Mouse (Mus musculus) ES-E14 (cell line): ENCODE measurements around the gene Insm2. TPM values are rescaled to one million over a fixed set of nuclear protein-coding genes. Genes with fewer than 3 reads are reported as not detected.

Source experiments
- DNase-seq: peaks from one replicate; pipeline ENCODE4 v3.0.0-alpha.2; 2013; ENCODE audit warnings: low read depth, low spot score
- H3K27ac ChIP-seq: 2 replicates; pipeline ENCODE4 v1.5.1; 2012; ENCODE audit warnings: low read depth, mild to moderate bottlenecking, low read length, moderate library complexity, mixed read lengths; ENCODE audit not compliant: poor library complexity, insufficient read depth, severe bottlenecking
- H3K36me3 ChIP-seq: 2 replicates; pipeline ENCODE4 v1.6.1; 2012; ENCODE audit warnings: mild to moderate bottlenecking, low read length, moderate library complexity, mixed read lengths; ENCODE audit not compliant: control insufficient read depth, poor library complexity, insufficient read depth, severe bottlenecking
- H3K4me1 ChIP-seq, 2 experiments: fragments of 150-350 bp in 1 of 2; sonication (generic) in 1 of 2; 2 replicates each; pipeline ENCODE4 v1.6.1; 2012; ENCODE audit warnings: low read length in 2 of 2, mild to moderate bottlenecking in 1 of 2, mixed read lengths in 1 of 2; ENCODE audit not compliant: control insufficient read depth in 2 of 2, insufficient read depth in 2 of 2, poor library complexity in 1 of 2
- H3K4me3 ChIP-seq, 2 experiments: fragments of 150-350 bp in 1 of 2; sonication (generic) in 1 of 2; 2 replicates each; pipeline ENCODE4 v1.5.1; 2012; ENCODE audit warnings: low read length in 2 of 2, low read depth in 1 of 2, mild to moderate bottlenecking in 1 of 2, mixed read lengths in 1 of 2; ENCODE audit not compliant: insufficient read depth in 1 of 2, poor library complexity in 1 of 2, severe bottlenecking in 1 of 2
- H3K9ac ChIP-seq: 2 replicates; pipeline ENCODE4 v1.6.1; 2012; ENCODE audit warnings: low read depth, mild to moderate bottlenecking, low read length, mixed read lengths; ENCODE audit not compliant: poor library complexity, insufficient read depth, severe bottlenecking
- H3K9me3 ChIP-seq: fragments of 150-350 bp; sonication (generic); 2 replicates; pipeline ENCODE4 v1.6.1; 2012; ENCODE audit warnings: low read depth, mild to moderate bottlenecking, low read length; ENCODE audit not compliant: control insufficient read depth, insufficient read depth
- CHD2 ChIP-seq: IDR thresholded peaks from 2 replicates; pipeline ENCODE4 v1.6.1; 2014; ENCODE audit warnings: mild to moderate bottlenecking, low read depth, low read length, inconsistent platforms
- HCFC1 ChIP-seq: IDR thresholded peaks from 2 replicates; pipeline ENCODE4 v1.6.1; 2012; ENCODE audit warnings: low read length, inconsistent platforms, borderline replicate concordance; ENCODE audit not compliant: insufficient read depth
- MAFK ChIP-seq: IDR thresholded peaks from 2 replicates; pipeline ENCODE4 v1.6.1; 2014; ENCODE audit warnings: mild to moderate bottlenecking, low read depth, low read length, inconsistent platforms; ENCODE audit not compliant: insufficient read depth
- ZC3H11A ChIP-seq: IDR thresholded peaks from 2 replicates; pipeline ENCODE4 v1.6.1; 2012; ENCODE audit warnings: low read depth, mild to moderate bottlenecking, inconsistent platforms, low read length, borderline replicate concordance
- ZNF384 ChIP-seq: IDR thresholded peaks from 2 replicates; pipeline ENCODE4 v1.6.1; 2012; ENCODE audit warnings: low read depth, low read length, inconsistent platforms
- in situ Hi-C, 2 experiments: fragments of 600-800 bp; cut with MboI; formaldehyde crosslinking; loops; one replicate each; pipeline ENCODE4 v1.15.1; 2025; ENCODE audit warnings: low sequenced_read_pairs in 2 of 2, inconsistent platforms in 1 of 2; ENCODE audit not compliant: unreplicated experiment in 2 of 2
- total RNA-seq: library from RNA; depleted of rRNA; stranded (reverse); fragments of 300-350 nt; gene quantifications from 2 replicates; pipeline ENCODE4 v1.2.3, GENCODE M21; 2012

The Insm2 gene
- total RNA-seq, 1 experiment: not detected

DNA sequence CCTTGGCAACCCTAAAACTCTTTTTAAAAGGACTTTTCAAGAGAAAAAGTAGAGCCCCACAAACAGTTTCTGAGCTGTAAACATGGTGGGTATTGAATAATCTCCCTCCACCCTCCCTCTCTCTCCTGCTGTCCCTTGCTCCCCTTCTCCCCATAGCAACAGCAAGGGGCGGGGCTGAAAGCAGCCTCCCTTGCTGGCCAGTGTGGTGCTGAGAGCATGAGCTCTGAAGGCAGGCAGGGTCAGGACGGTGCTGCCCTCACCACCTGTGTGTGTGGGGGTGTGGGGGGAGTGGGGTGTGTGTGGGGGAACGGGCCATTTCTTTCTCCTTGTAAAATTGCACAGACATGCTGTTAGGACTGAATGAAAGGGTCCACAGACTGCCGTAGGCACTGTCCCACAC, 8.7 kb downstream of the Insm2 start:
- no peak for DNase-seq
- in situ Hi-C loops: no loop called here
- Histone ChIP-seq H3K4me3 (no peak overlapping the region), H3K9ac (no peak overlapping the region), H3K27ac (no peak overlapping the region), H3K4me1 (no peaks in the 10 kb centered on the region), H3K9me3 (no peaks in the 10 kb centered on the region), H3K36me3 (no peaks in the 10 kb centered on the region)
- TF ChIP-seq CHD2: no peak
- TF ChIP-seq HCFC1: no peak
- no peak for TF ChIP-seq MAFK
- no peak for TF ChIP-seq ZC3H11A
- no peak for TF ChIP-seq ZNF384

DNA sequence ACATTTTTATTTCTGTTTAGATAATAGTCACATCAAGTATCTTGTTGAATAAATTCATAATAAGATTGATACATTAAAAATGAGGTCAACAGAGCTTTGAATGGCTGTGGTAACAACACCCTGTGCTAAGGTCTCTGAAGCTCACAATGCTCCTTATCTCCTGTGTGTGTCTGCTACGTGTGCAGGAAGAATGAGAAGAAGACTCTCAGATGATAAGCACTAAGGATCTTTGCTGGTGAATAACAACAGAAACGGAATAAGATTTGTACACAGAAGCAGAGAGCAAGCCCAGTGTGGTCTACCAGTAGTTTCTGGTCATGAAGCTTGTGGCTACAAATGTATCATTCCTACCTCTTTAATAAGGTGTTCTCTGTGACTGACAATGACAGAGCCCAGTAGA, 11.6 kb downstream of the Insm2 start:
- no peak for TF ChIP-seq HCFC1
- TF ChIP-seq CHD2: no peak
- TF ChIP-seq MAFK: no peak
- no peak for TF ChIP-seq ZNF384
- TF ChIP-seq ZC3H11A: no peak
- DNase-seq: no peak
- Histone ChIP-seq H3K4me1 (no peaks in the 10 kb centered on the region), H3K4me3 (no peak overlapping the region), H3K9ac (no peak overlapping the region), H3K9me3 (no peaks in the 10 kb centered on the region), H3K27ac (no peak overlapping the region), H3K36me3 (no peaks in the 10 kb centered on the region)
- in situ Hi-C loops: no loop called here

DNA sequence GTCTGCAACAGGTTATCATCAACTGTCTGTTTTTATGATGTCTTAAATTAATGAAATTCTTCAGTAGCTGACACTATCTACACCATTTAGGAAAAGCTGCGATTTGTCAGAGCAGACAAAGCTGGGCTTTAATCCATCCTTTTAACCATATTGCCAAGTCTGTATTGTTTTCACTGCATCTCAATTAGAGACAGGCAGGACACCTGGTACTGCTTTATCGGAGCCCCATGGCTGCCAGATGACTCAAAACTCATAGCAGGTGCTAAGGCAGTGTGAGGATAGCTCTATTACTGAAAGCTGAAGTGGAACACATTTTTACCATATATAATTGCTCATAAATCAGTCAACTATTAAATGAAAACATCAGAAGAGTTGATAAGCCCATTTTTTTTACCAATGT, 21.1 kb downstream of the Insm2 start:
- H3K9me3 ChIP-seq: no peaks in the 10 kb centered on the region
- in situ Hi-C loops: no loop called here
- DNase-seq: no peak
- H3K27ac ChIP-seq: no peak overlapping the region
- no peak overlapping the region for H3K4me3 ChIP-seq
- H3K36me3 ChIP-seq: no peaks in the 10 kb centered on the region
- TF ChIP-seq CHD2 (no peak), ZNF384 (no peak), HCFC1 (no peak), MAFK (no peak), ZC3H11A (no peak)
- H3K9ac ChIP-seq: no peak overlapping the region
- H3K4me1 ChIP-seq: no peaks in the 10 kb centered on the region

DNA sequence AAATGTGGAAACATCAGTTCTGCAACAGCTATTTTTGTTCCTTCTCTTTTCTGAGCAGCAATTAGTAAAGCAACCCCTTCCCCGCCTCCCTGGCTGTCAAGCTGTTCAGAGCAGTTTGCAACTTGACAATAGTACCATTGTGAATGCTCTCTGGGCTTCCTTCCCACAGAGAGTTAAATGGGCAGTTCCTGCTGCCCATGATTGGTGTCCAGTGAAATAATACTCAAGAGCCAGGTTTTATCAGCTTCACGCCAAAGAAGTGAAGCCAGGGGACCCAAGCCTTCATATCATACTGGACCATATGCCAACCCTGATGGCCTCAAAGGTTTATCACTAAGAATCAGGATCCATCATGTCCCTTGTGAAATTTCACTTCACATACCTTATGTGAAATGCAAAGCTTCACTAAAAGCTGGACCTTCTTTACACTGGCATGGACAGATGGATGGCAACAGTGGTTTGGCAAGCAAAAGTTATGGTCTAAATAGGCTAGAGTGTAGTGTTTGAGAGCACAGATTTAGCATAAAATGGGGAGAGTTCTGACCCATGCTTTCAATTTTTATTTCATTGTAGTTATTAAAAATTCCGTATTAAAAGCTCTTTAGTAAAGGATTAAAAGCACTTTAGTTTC, 23.5 kb downstream of the Insm2 start:
- Histone ChIP-seq H3K4me1 (no peaks in the 10 kb centered on the region), H3K9ac (no peak overlapping the region), H3K36me3 (no peaks in the 10 kb centered on the region), H3K4me3 (no peak overlapping the region), H3K9me3 (no peaks in the 10 kb centered on the region), H3K27ac (no peak overlapping the region)
- TF ChIP-seq HCFC1: no peak
- no peak for TF ChIP-seq ZNF384
- TF ChIP-seq CHD2: no peak
- no peak for TF ChIP-seq MAFK
- DNase-seq: no peak
- in situ Hi-C loops: no loop called here

DNA sequence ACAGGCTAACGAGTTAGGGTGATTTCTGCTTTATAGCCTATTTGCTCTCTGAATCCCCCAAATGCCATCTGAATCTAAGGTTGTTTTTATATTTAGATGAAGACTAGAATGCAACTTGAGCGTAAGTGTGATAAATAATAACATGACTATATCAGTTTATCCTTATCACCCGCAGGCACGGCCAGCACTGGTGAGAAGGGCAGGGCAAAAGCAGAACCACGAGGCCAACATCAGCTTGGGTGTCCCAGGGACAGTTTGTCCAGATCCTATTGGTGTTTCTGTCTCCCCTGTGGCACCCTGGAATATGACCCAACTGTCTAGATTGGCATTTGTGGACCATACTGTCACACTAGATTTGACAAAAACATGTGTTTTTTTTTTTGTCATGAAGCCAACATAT, 24.0 kb downstream of the Insm2 start:
- Histone ChIP-seq H3K9ac (no peak overlapping the region), H3K27ac (no peak overlapping the region), H3K36me3 (no peaks in the 10 kb centered on the region), H3K9me3 (no peaks in the 10 kb centered on the region), H3K4me3 (no peak overlapping the region), H3K4me1 (no peaks in the 10 kb centered on the region)
- DNase-seq: no peak
- in situ Hi-C loops: no loop called here
- TF ChIP-seq HCFC1 (no peak), CHD2 (no peak), ZNF384 (no peak), ZC3H11A (no peak), MAFK (no peak)
